Mouse (Mus musculus) c-Kit-positive CD71-positive TER-119-negative erythroid progenitor cells, embryonic 14.5 days (primary cell): ENCODE results near the gene Antxrl.

Source experiments
- DNase-seq: peaks from one replicate; pipeline ENCODE4 v3.0.0-alpha.2; 2013; ENCODE audit warnings: low read depth

Gene Antxrl

DNA sequence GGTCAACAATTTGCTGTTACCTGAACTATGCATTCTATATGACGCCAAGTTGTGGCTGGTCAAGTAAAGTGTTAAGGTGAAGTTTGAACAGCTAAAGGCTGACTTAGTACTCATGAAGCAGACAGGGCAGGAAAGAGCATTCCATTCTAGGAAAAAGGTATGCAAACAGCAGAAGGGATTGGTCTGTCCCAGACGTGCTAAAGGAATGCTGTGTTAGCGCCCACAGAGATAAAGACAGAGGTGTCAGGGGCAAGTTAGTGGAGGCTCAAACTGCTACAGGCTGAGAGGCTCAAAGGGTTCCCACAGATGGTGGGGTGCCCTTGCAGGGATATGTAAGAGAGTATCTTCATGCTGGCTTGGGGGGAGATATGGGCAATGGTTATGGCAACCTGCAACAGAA, 51.3 kb downstream of the Antxrl start:
- DNase-seq: no peak

DNA sequence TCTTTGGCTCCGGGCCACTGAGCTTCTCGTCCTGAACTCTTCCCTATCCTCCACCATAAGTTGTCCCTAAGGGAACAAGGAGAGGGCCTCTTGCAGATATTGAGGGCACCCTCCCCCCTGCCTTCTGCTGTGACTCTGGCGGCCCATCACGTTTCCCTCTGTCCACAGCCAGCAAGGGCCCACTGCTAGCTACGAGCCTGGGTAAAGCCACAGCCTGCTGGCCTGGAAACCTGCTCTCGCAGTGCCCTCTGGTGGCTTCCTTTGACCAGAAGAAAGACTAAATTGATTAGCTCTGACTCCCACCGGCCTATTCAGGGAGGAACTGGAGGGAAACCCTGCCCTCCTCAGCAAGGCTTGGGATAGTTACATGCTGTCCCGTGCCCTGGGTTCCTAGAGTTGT, 52.4 kb downstream of the Antxrl start:
- DNase-seq: no peak

- no peak for DNase-seq
These were observed 54.0 kb downstream of the Antxrl start for GRCm38 (mm10) chr14:34106389-34107062.

DNA sequence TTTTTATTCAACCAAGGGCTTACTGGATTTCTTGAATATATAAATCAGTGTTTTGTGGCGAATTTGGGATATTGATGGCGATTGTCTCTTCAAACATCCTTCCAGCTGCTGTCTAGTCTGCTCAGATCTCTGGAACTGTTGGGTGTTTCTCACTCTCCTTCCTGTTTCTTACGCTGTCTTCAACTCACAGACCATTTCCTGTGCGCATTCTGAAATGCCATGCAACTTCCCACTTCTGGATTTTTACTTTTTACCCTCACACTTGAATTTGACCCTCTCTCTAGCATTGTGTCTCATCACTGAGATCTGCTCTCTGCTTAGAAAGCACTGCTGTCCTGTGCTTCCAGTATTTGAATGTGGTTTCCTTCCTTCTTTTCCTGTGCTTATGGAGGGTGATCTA, 55.1 kb downstream of the Antxrl start:
- DNase-seq: no peak

GRCm38 (mm10) chr14:34114311-34114710, 61.8 kb downstream of the Antxrl start:
- DNase-seq: no peak

DNA sequence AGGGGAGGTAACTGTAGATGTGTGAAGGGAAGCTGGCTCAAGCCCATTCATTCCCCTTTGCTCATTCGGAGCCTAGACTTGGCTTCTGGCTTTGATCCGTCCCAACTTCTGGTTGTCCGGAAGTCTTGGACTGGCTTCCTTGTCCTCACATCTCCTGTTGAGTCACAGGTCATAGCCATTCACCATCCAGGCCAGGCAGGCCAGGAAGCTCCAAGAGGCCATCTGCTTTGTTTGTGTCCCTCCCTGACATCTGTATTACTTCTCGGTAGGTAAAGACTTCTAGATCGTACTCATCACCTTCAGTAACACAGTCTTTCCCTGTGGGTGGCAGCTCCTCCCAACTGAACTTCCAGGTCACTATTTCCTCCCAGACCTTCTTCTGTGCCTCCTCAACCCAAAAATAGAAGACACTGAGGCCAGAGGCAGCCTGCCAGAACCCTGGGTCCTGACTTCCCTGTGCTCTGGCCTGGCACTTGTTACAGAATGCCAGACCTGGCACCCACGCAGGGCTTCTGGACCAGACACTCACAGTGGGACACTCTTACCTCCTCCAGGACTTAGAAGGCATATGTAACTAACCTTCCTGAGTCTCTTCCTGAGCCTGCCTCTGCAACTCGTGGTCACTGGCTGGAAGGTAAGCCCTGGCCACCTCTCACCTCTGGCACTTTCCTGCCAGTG, 66.7 kb downstream of the Antxrl start:
- no peak for DNase-seq

DNA sequence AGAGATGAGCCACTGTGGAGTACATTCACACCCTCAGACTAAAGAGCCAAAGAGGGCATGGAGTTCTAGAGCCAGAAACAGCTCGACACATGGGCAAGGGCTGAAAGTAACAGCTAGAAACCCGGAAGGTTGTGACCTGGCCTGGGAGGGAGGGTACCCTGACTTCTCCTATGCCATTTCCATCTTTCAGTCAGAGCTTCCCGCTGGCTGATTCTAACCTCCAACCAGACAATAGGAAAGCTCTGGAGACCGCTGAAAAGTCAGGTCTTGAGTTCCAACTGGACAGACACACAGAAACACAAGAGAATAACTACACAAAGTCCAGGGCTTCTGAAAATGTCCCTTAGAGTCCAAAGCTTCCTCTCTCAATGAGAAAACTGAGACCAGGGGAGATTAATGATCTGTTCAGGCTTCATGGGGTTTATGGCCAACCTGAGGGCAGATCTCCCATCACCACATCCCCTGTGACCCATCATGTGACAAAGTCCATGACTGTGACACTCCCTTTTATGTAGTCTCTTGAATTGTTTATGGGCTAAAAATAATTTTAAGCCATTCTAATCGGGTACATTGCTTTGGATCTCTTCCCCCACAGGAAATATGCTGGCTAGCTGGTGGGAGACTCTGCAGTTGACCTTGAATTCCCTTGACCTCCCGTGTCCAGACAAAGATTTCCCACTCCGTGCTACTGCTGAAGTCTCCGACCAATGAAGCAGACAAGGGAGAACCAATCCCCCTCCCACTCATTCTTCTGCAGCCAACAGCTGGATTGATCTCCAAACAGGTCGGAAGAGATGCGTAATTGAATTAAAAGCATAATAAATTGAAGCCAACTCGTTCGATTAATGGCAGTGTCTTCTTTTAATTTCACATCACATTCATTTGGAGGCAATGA, 67.8 kb downstream of the Antxrl start:
- DNase-seq: no peak

GRCm38 (mm10) chr14:34120923-34121351, 68.4 kb downstream of the Antxrl start:
- DNase-seq: no peak

DNA sequence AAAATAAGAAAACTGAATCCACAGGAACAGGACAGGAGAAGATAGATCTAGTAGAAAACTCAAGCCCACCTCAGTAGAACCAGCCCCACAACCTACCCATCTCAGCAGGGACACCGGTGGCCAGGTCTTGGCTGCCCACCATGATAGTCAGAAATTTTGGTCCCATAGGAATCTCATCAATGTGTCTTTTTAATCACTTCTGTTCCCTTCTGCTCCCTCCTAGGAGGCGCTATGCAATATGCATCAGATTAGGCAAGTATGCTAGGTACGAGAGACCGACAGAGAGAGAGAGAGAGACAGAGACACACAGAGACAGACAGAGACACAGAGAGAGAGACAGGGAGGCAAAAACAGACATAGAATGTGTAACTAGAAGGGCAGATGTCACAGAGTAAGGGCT, 69.2 kb downstream of the Antxrl start:
- DNase-seq: no peak
